Mouse (Mus musculus) ZHBTc4 (cell line): ENCODE data around the gene Nav2.

Source experiments
- DNase-seq: peaks from one replicate; pipeline ENCODE4 v3.0.0-alpha.2; 2011; ENCODE audit warnings: low read depth, low spot score

The Nav2 gene

GRCm38 (mm10) chr7:49093596-49093995, 185.1 kb downstream of the Nav2 start:
- no peak for DNase-seq

DNA sequence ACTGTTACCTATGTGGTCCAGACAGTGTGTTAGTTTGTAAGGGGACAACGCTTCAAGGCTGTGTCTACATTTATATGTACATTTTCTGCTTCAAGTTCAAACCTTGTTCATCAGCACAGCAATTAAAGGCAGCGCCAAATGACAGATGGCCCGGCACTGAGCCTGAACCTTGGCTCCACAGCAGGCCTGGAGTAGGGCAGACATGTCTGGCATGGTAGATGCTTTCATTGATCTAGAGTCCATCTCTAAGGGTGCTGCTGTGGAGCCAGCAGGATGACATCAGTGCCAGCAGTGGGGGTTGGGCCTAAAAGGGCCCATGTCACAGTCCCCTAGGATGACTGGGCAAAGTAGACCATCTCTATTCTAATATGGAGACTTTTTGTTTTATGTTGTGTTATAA, 186.0 kb downstream of the Nav2 start:
- no peak for DNase-seq

DNA sequence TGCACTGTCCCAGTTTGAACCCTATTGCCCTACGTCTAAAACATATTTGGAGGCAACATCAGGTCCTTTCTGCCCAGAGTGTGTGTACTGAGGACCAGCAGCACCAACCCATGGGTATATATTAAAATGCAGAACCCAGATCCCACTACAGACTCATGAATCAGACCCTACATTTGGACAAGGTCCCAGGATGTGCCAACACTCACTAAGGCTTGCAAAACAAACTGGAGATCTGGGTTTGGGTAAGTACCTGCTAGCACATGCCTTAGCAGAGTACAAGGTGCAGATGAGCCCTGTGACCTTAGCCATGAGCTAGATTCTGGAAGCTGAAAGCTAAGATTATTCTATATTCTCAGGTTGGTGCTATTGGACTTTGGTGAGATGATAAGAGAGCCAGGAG, 192.8 kb downstream of the Nav2 start:
- no peak for DNase-seq

DNA sequence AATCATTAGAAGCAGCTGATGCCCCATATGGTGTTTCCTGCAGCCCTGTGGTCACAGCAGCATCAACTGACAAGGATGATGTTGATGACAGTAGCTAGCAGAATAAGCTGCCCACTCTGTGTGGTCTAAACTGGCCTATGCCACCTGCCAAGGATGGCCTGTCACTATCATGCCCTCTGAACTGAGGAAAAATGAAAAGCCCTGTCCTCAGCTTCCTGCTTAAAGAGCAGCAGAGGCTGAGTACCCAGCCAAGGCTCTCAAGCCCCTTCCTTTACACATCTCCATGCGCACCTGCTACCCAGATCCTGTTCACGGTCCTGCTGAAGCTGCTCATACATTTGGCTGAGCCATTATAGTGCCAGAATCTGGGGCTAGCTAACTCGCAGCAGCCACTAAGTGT, 193.7 kb downstream of the Nav2 start:
- DNase-seq: no peak

DNA sequence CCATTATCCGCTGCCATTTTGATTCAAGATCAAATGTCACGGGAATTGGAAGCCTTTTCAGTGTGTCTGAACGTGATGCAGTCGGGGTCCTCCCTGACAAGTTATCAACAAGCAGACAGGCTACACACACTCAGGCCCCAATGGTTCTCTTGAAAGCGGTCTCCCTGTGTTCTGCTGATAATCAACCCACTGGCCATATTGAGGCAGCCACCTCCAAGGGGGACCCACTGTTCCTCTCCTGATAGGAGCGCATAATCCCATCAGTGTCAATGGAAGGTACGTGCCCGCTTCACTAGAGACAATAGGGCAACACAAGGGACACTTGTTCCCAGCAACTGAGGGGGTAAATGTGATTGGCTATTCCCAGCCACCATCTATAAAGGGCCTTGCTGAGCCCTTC, 195.9 kb downstream of the Nav2 start:
- DNase-seq: no peak

- no peak for DNase-seq
Measured at GRCm38 (mm10) chr7:49104793-49105192, 196.3 kb downstream of the Nav2 start.

DNA sequence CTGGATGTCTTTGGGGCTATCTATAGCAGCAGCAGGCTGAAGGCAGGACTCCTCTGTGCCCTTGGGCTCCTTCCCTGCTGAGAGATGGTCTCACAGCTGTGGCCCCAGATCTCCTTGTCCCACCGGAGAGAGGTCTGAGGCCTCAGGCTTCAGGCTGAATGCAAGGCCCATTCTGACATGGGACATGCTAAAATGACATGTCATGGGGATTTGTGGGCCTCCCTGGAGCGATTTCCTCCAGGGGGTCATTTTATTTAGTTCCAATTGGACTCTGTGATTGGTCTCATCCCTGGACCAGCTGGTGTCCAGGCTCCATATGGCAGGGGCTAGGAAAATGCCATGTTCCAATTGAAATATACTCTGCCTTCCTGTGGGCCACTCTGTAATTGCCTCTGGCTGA, 197.0 kb downstream of the Nav2 start:
- no peak for DNase-seq

- no peak for DNase-seq
Measured at GRCm38 (mm10) chr7:49108076-49108475, 199.6 kb downstream of the Nav2 start.

GRCm38 (mm10) chr7:49119016-49119415, 210.5 kb downstream of the Nav2 start:
- no peak for DNase-seq

DNA sequence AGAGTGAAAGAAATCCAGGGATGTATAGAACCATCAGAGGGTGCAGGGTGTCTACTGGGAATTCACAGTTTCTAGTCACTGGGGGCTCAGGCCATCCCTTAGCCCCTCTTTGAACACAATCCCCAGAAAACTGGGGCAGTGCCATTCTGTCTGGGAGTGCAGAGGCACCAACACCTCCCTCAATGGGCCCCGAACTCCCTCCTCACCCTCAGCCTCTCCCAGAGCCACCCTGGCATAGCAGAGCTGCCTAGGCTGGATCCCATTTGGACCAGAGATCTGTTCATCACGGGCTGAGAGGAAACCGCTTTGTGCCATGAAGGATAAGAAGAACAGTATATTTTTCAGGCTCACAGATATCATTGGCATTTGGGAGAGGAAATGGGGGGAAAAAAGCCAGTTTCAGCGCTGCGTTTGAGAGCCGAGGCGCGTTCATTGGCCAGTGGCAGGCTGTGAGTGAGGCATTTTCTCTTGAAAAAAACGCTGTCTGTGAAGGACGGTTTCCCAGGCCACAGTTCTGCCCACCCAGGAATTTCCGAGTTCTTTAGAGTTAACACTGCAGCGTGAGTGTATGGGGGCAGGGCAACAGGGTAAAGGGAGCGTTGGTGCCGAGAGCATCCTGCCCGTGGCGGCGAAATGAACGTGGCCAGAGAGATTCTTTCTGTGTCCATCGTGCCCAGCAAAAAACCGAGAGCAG, 211.4 kb downstream of the Nav2 start:
- DNase-seq: no peak

GRCm38 (mm10) chr7:49120488-49120864, 212.0 kb downstream of the Nav2 start:
- no peak for DNase-seq

GRCm38 (mm10) chr7:49120935-49121691, 212.6 kb downstream of the Nav2 start:
- peak; percentile 64 for DNase-seq

GRCm38 (mm10) chr7:49122498-49122897, 214.0 kb downstream of the Nav2 start:
- DNase-seq: no peak

DNA sequence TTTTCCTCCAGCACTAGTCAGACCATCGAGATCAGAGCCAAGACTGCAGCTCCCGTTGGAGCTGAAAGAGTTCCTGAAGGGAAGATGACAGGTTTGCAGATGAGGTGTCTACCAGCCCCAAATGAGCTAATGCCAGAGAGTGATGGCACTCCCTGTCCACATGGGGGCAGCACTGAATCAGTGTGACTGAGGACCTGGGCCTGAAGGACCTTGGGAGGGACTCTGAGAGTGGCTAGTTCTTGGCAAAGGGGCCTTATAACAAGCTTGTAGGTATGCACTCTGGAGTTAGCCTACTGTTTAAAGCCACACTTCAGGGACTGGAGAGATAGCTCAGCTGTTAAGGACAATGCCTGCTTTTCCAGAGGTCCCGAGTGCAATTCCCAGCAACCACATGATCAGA, 217.0 kb downstream of the Nav2 start:
- DNase-seq: peak; percentile 16

- DNase-seq: no peak
Measured at GRCm38 (mm10) chr7:49128224-49128623, 219.7 kb downstream of the Nav2 start.

DNA sequence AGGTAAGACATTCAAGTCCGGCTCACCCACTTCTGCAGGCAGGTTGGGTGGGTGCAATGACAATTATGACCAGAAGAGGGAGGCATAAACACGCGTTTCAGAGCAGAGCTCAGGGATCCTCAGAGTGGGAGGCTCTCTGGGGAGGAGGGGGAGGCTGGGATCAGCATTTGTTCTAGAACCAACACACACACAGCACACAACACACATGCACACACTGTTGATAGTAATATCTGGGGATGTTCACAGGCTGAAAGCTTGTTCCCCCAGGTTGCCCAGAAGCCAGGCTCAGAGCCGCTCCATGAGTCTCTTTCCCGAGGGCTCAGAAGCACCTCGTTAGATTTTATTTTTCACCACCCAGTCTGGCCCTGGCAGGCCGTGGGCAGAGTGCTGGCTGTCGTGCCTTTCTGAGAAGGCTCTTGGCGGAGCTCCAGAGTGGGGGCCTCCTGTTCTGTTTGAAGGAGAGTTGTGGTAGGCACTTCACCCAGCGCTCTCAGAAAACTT, 224.4 kb downstream of the Nav2 start:
- DNase-seq: peak; percentile 79

DNA sequence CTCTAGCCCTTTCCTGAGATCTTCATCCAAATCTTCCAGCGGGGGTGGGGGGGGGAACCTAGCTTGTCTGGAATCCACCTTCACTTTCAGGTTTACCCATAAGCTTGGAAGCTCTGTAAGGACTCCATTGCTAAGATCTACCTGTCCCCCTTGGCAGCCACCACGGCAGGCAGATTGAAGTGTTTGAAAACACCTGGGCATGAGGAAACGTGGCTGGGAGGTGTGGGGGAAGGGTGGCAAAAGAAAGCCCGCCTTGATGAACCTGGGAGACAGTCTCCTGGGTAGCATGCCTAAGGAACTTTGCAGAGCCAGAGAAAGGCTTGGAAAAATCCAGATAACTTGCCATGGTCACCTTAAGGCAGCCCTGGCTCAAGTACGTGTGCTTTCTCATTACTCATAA, 225.9 kb downstream of the Nav2 start:
- no peak for DNase-seq

DNA sequence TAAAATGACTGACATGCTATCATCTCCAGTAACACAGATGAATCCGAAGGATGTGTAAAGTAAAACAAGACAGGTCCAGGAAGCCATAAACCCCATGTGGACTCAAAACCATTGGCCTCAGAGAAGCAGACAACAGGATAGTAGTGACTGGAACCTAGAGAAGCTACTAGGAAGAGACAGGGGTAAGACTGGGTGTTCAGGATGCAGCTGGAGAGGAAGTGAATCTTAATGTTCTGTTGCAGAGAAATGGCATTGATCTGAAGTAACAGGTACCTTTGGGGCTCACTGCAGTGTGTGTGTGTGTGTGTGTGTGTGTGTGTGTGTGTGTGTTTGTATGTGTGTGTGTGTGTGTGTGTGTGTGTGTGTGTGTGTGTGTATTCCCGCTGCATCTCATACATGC, 231.2 kb downstream of the Nav2 start:
- DNase-seq: no peak

- no peak for DNase-seq
Measured at GRCm38 (mm10) chr7:49143966-49144365, 235.4 kb downstream of the Nav2 start.

DNA sequence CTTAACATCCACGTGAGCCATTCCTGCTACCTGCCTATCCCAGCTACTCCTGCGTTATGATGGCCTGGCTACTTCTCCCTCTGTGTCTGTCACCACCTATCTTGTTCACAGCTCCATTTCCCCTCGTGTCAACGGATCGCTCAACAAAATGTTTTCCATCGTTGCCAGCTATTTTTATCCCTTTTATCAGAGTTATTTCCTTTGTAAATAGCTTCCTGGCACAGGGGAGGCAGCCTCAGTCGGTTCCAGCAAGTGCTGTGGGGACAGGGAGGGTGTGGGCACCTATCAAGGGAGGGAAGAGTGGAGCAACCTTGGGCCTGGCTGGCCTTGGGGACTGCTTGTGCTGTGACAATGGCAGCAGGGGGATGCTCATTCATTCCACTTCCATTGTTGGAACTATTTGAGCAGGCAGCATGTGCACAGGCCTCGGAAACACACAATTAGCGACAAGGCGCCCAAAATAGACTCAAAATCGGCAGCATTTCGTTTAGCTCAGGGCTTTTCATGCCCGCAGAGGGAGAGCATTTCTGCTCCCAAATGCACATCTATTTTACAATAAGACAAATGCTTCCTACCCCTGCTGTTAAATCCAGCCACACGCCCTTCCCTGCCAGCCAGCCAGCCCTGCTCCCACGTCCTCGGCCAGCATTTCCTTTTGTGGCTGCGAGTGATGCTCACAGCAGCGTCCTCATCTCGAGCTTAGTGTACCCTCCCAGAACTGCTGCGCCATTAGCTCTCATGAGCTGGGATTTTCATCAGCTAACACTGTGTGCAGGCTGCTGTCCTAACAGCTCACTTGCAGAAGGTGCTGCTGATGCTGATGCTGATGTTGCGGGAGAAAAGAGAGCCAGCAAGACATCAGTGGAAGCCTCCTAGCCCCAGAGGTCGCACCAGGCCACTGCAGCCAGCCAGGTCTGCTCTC, 237.5 kb downstream of the Nav2 start:
- DNase-seq: peak; percentile 16

- no peak for DNase-seq
Measured at GRCm38 (mm10) chr7:49152297-49152696, 243.8 kb downstream of the Nav2 start.

DNA sequence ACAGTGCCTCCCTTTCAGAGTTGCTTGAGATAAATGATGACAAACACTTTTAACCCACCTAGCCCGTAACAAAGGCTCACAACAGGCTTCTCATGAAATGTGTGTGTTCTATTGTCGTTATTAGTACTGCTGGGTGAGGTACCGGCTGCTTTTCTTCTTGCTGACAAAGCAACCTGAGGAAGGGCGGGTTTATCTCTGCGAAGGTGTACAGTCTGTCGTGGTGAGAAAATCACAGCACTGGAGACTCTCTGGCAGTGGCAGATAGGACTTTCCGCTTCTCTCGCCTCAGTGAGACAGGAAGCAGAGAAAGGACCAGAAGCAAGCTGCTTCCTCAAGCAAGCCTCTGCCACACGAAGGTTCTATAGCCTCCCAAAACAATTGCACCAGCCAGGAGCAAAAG, 244.2 kb downstream of the Nav2 start:
- no peak for DNase-seq
